In the genomic region with DNA sequence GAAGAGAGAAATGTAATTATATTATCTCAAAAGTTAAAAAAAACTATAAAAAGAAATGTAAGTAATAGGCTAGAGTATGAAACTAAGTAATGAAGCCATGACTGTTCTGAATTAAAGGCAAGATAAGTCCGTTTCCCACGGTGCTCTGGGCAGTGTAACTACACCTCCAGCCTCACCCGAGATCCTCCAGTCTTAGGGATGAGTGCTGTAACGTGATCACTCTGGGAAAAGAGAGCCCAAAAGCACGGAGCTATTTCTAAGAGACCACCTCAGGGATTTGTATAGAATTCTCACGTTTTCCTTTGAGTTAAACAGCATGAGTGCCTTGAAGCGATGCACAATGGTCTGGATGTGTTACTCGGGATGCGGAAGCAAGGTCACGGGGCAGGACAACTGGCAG, we compare ENCODE assay signal across 23 mouse cellular contexts. TPM values are rescaled to one million over a fixed set of nuclear protein-coding genes. Genes with fewer than 3 reads are reported as not detected.
DNase-seq lines count a peak whose midpoint lies in the region; ATAC-seq and TF ChIP-seq lines count a peak whose summit lies in the region.
"Had no signal": no experiment of that assay in that cellular context is flagged by ENCODE, and none has a peak within 500 bp of the region (broad histone marks: within the 10 kb centered on the region; RNA-seq: fewer than 3 reads in every experiment).

No protein-coding gene starts in this region.

- no peak for DNase-seq in gastrocnemius, adult 2 months
- no peak for DNase-seq in gastrocnemius, postnatal 36 days
- DNase-seq in kidney, postnatal 14 days, result no peak
- DNase-seq in ZHBTc4 (ENCODE audit: low read depth, low spot score), result peak; percentile 6
- no peak for DNase-seq in urinary bladder, postnatal 14 days (ENCODE audit: low spot score)
- no peak for DNase-seq in adrenal gland, adult 2 months
- DNase-seq: cerebellum, adult 18-20 months; cerebellum, postnatal 25 days; heart, postnatal 10 days; kidney, postnatal 10 days; layer of hippocampus, postnatal 36 days; lung, adult 2 months; midbrain, embryonic 14.5 days; right cerebral cortex, postnatal 25 days; thymus, adult 2 months had no signal

- H3K9ac ChIP-seq in kidney, embryonic 15.5 days, result no peak overlapping the region
- H3K9ac ChIP-seq in embryonic facial prominence, embryonic 15.5 days, result no peak overlapping the region
- H3K9ac ChIP-seq: forebrain, embryonic 12.5 days; liver, embryonic 12.5 days had no signal

- no peaks in the 10 kb centered on the region for H3K36me3 ChIP-seq in kidney, embryonic 15.5 days
- H3K36me3 ChIP-seq in embryonic facial prominence, embryonic 15.5 days, result no peaks in the 10 kb centered on the region
- H3K36me3 ChIP-seq: forebrain, embryonic 12.5 days; G1E; liver, embryonic 12.5 days had no signal

- TF ChIP-seq CTCF in gastrocnemius, adult 2 months (IDR thresholded peaks at IDR 0.05), result no peak

- peak; percentile 43; the same call in 1 of the 2 replicates for ATAC-seq in kidney, embryonic 15.5 days (replicated peaks; ENCODE audit: low FRiP score)
- ATAC-seq in embryonic facial prominence, embryonic 15.5 days (ENCODE audit: insufficient number of reproducible peaks, low FRiP score, low TSS enrichment, low read depth), result no peak
- ATAC-seq: liver, embryonic 12.5 days had no signal

- H3K4me2 ChIP-seq in kidney, embryonic 15.5 days, result peak overlapping the region; percentile 50
- H3K4me2 ChIP-seq in embryonic facial prominence, embryonic 15.5 days (replicated peaks), result peak overlapping the region; percentile 11; the same call in 1 of the 2 replicates
- H3K4me2 ChIP-seq: forebrain, embryonic 12.5 days; liver, embryonic 12.5 days had no signal

- WGBS in kidney, embryonic 15.5 days, result 37% methylated on average over 10 of the region's 10 CpGs
- 38% methylated on average over 10 of the region's 10 CpGs for WGBS in embryonic facial prominence, embryonic 15.5 days

- H3K27ac ChIP-seq in gastrocnemius, adult 2 months, result no peak overlapping the region
- H3K27ac ChIP-seq in kidney, embryonic 15.5 days, result no peak overlapping the region
- no peak overlapping the region for H3K27ac ChIP-seq in embryonic facial prominence, embryonic 15.5 days (replicated peaks)
- H3K27ac ChIP-seq: forebrain, embryonic 12.5 days; layer of hippocampus, adult 2 months; liver, embryonic 12.5 days had no signal

- H3K4me3 ChIP-seq in gastrocnemius, adult 2 months, result peak overlapping the region; percentile 60
- H3K4me3 ChIP-seq in kidney, embryonic 15.5 days (replicated peaks), result peak overlapping the region; percentile 10; the same call in 1 of the 2 replicates
- H3K4me3 ChIP-seq in embryonic facial prominence, embryonic 15.5 days (replicated peaks), result no peak overlapping the region
- H3K4me3 ChIP-seq: forebrain, embryonic 12.5 days; layer of hippocampus, adult 2 months; liver, embryonic 12.5 days; megakaryocyte, embryonic 14.5 days had no signal

- 0 out of 2 replicates have a peak, but pooled peaks cover 6% of the 10 kb centered on the region for H3K9me3 ChIP-seq in kidney, embryonic 15.5 days (replicated peaks)
- no peaks in the 10 kb centered on the region for H3K9me3 ChIP-seq in embryonic facial prominence, embryonic 15.5 days (replicated peaks)
- H3K9me3 ChIP-seq: forebrain, embryonic 12.5 days; liver, embryonic 12.5 days had no signal

- H3K4me1 ChIP-seq in kidney, embryonic 15.5 days, result peaks cover 7% of the 10 kb centered on the region
- H3K4me1 ChIP-seq in embryonic facial prominence, embryonic 15.5 days, result no peaks in the 10 kb centered on the region; the same call in 1 of the 2 replicates
- H3K4me1 ChIP-seq: forebrain, embryonic 12.5 days; liver, embryonic 12.5 days; megakaryocyte, embryonic 14.5 days had no signal

- H3K27me3 ChIP-seq in kidney, embryonic 15.5 days, result no peaks in the 10 kb centered on the region
- no peaks in the 10 kb centered on the region for H3K27me3 ChIP-seq in embryonic facial prominence, embryonic 15.5 days
- H3K27me3 ChIP-seq: forebrain, embryonic 12.5 days; liver, embryonic 12.5 days; megakaryocyte, embryonic 14.5 days had no signal

- intact Hi-C loops in gastrocnemius, adult 2 months (cut with DNase I), result no loop called here
- intact Hi-C loops in gastrocnemius, postnatal 36 days (cut with DNase I), result no loop called here

RNA-seq across cellular contexts. Expression of gene Txk, which starts 46.5 kb away (rescaled TPM):
- under 1 TPM in 1 of 2 experiments, not detected in 1; 0.06 TPM for total RNA-seq in gastrocnemius, adult 2 months (2021)
- under 1 TPM in 1 of 2 experiments, not detected in 1; 0.15 TPM for total RNA-seq in gastrocnemius, postnatal 36 days (2021)
- polyA plus RNA-seq in kidney, embryonic 15.5 days (2015; fragmentation: Nextera tagmentation; extraction: Ambion mirVana), result 0.10 TPM in 1 of 2 replicates, not detected in the other
- polyA plus RNA-seq in embryonic facial prominence, embryonic 15.5 days (2015; fragmentation: Nextera tagmentation; extraction: Ambion mirVana), result 0.18 and 0.23 TPM in 2 replicates
- under 1 TPM in 1 of 2 experiments, not detected in 1; 0.14 TPM for total RNA-seq in adrenal gland, adult 2 months (2021)
- polyA plus RNA-seq in adrenal gland, adult 2 months (2012; rRNA removed), result not detected in 2 replicates
- total RNA-seq: layer of hippocampus, adult 2 months had no signal
- polyA plus RNA-seq: forebrain, embryonic 12.5 days; G1E had no signal

RNA-seq across cellular contexts. Expression of gene Nipal1, which starts 58.5 kb away (rescaled TPM):
- not detected for total RNA-seq in gastrocnemius, adult 2 months (2021)
- total RNA-seq in gastrocnemius, postnatal 36 days (2021), result not detected
- 2.8 and 3.1 TPM in 2 replicates for polyA plus RNA-seq in kidney, embryonic 15.5 days (2015; fragmentation: Nextera tagmentation; extraction: Ambion mirVana)
- 10.6 and 16.6 TPM in 2 replicates for polyA plus RNA-seq in embryonic facial prominence, embryonic 15.5 days (2015; fragmentation: Nextera tagmentation; extraction: Ambion mirVana)
- total RNA-seq in adrenal gland, adult 2 months (2021), result 1 to 10 TPM in 1 of 2 experiments, under 1 TPM in 1; 0.38 to 2.8 TPM
- polyA plus RNA-seq in adrenal gland, adult 2 months (2012; rRNA removed), result 0.15 and 0.32 TPM in 2 replicates
- total RNA-seq: heart, postnatal 10 days; layer of hippocampus, adult 2 months; layer of hippocampus, postnatal 36 days; left cerebral cortex, postnatal 25 days had no signal
- polyA plus RNA-seq: G1E had no signal
